Mouse (Mus musculus) stomach, postnatal 0 days (tissue): Measurements from ENCODE around the gene Cxcl16.

Experiments
- CTCF ChIP-seq: IDR thresholded peaks from 2 replicates; pipeline ENCODE4 v1.5.1; 2016; ENCODE audit warnings: antibody characterized with exemption, low read depth, mild to moderate bottlenecking, moderate library complexity
- EP300 ChIP-seq: optimal IDR thresholded peaks from 2 replicates; pipeline ENCODE3; 2016; ENCODE audit warnings: antibody characterized with exemption

- TF ChIP-seq CTCF (peak; percentile 98), EP300 (peak; percentile 34)
Observed at GRCm38 (mm10) chr11:70451797-70452498, 7.8 kb downstream of the Cxcl16 start, which contains the start of gene Med11.
